Mouse (Mus musculus): Measurements from ENCODE around the gene Hmg20a. TPM values are rescaled to one million over a fixed set of nuclear protein-coding genes. Genes with fewer than 3 reads are reported as not detected.

Hmg20a gene
- polyA plus RNA-seq, 1 experiment = 62.3 TPM

DNA sequence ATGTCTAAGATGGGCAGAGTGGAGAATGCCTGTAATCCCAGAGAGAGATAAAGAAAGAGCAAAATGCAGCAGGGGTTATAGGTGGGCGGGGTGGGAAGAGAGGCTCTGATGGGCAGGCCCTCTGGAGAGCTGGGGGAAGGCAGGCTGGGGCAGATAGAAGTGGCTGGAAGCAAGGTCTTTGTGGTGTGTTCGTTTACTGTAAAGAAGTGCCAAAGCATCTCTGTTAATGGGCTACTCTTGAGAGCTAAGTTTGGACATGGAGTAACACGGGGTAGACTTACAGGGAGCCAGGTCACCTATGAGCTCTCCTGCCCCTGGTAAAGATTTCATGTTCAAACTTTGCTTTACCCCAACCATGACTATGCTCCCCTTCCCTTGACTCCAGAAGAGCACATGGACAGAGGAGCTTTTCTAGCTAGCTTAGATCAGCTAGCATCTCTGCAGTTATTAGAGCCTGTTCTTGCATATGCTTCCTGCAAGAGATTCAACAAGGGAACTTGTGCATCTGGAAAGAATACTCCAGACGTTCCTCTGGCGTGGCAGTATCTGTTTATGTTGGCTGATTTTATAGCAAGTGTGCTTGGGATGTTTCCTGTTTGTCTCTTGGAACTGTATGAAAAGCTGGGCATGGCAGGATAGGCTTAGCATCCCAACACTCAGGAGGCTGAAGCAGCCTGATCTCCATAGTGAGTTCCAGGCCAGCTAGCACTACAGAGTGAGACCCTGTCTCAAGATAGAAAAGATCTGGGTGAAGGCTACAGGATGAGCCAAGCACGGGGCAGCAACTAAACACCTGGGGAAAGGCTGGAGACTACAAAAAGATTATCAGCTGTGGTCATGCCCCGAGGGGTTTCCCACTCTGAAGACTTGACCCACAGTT lies 85.5 kb downstream of the Hmg20a start:
- WGBS = 88% methylated on average over 7 of the region's 7 CpGs
- Histone ChIP-seq H3K36me3 (ENCODE audit: control insufficient read depth, insufficient read depth, low read length) (no peaks in the 10 kb centered on the region), H3K4me3 (ENCODE audit: control insufficient read depth, insufficient read depth, low read length) (no peak overlapping the region), H3K27ac (ENCODE audit: control insufficient read depth, insufficient read depth, low read length) (no peak overlapping the region), H3K4me1 (replicated peaks; ENCODE audit: control insufficient read depth, insufficient read depth, low read length) (peaks cover 9% of the 10 kb centered on the region), H3K27me3 (ENCODE audit: control insufficient read depth, insufficient read depth, low read length) (no peaks in the 10 kb centered on the region)
- no peak for DNase-seq
- TF ChIP-seq CTCF (IDR thresholded peaks at IDR 0.05; ENCODE audit: borderline replicate concordance, control insufficient read depth, extremely low read depth, insufficient read depth, low read length, poor library complexity) = no peak
- no peak for TF ChIP-seq POLR2A (IDR thresholded peaks at IDR 0.05; ENCODE audit: control insufficient read depth, extremely low read depth, insufficient read depth, low read length, poor library complexity)

DNA sequence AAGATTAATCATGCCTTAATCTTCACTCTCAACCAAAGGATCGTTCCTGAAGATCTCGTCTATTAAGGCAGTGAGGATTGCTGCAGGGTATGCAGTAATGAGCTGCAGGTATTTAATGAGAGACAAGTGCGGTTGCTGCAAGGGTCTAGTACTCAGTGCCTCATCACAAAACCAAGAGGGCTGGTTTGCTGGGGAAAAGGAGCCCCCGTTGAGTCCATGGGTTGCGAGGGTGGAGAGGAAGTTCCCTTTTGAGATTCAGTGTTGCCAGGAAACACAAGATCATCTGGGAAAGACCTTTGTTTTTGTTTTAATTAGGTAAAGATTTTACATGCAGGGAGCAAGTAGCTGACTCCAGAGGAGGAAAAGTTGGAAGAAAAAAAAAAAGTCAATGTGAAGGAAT lies 86.1 kb downstream of the Hmg20a start:
- DNase-seq = no peak
- Histone ChIP-seq H3K27me3 (ENCODE audit: control insufficient read depth, insufficient read depth, low read length) (no peaks in the 10 kb centered on the region), H3K36me3 (ENCODE audit: control insufficient read depth, insufficient read depth, low read length) (no peaks in the 10 kb centered on the region), H3K4me1 (replicated peaks; ENCODE audit: control insufficient read depth, insufficient read depth, low read length) (peaks cover 15% of the 10 kb centered on the region), H3K27ac (ENCODE audit: control insufficient read depth, insufficient read depth, low read length) (no peak overlapping the region), H3K4me3 (ENCODE audit: control insufficient read depth, insufficient read depth, low read length) (no peak overlapping the region)
- 84% methylated on average over 5 of the region's 5 CpGs for WGBS
- TF ChIP-seq POLR2A (IDR thresholded peaks at IDR 0.05; ENCODE audit: control insufficient read depth, extremely low read depth, insufficient read depth, low read length, poor library complexity) (no peak), CTCF (IDR thresholded peaks at IDR 0.05; ENCODE audit: borderline replicate concordance, control insufficient read depth, extremely low read depth, insufficient read depth, low read length, poor library complexity) (no peak)

DNA sequence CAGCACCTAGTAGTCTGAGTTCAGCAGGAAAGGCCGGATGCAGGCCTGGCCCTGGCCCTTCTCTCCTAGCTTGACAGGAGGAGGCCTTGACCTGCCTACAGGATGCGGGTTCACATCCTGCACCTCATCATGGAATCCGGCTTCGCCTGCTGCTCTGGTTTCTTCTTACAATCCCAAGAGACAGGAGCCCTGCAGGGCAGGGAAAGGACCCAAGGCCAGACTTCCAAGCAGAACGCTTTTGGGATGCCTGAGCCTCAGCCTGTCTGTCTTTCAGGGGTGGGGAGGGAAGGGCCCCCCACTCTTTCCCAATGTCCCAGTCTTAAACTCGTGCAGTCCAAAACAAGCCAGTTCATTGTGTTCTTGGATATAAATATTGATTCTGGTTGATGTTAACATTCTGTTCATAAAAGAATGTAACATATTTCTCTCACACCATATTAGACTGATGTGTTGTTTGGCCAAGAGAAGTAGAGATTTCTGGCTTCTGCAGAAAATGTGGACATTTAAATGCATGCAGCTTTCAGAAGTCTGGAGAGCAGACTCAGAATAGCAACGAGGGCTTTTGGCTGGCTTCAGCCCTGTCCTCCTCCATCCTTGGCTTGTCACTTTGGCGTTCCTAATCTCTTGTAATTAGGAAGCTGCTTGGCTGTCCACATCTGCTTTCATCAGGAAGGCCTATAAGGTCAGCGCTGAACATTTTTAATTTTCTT lies 86.8 kb downstream of the Hmg20a start:
- no peaks in the 10 kb centered on the region for H3K36me3 ChIP-seq (ENCODE audit: control insufficient read depth, insufficient read depth, low read length)
- H3K4me1 ChIP-seq (replicated peaks; ENCODE audit: control insufficient read depth, insufficient read depth, low read length) = peaks cover 15% of the 10 kb centered on the region
- H3K27me3 ChIP-seq (ENCODE audit: control insufficient read depth, insufficient read depth, low read length) = no peaks in the 10 kb centered on the region
- no peak for DNase-seq
- TF ChIP-seq CTCF (IDR thresholded peaks at IDR 0.05; ENCODE audit: borderline replicate concordance, control insufficient read depth, extremely low read depth, insufficient read depth, low read length, poor library complexity) (no peak), POLR2A (IDR thresholded peaks at IDR 0.05; ENCODE audit: control insufficient read depth, extremely low read depth, insufficient read depth, low read length, poor library complexity) (no peak)
- H3K27ac ChIP-seq (ENCODE audit: control insufficient read depth, insufficient read depth, low read length) = no peak overlapping the region
- no peak overlapping the region for H3K4me3 ChIP-seq (ENCODE audit: control insufficient read depth, insufficient read depth, low read length)
- WGBS = 82% methylated on average over 9 of the region's 9 CpGs

DNA sequence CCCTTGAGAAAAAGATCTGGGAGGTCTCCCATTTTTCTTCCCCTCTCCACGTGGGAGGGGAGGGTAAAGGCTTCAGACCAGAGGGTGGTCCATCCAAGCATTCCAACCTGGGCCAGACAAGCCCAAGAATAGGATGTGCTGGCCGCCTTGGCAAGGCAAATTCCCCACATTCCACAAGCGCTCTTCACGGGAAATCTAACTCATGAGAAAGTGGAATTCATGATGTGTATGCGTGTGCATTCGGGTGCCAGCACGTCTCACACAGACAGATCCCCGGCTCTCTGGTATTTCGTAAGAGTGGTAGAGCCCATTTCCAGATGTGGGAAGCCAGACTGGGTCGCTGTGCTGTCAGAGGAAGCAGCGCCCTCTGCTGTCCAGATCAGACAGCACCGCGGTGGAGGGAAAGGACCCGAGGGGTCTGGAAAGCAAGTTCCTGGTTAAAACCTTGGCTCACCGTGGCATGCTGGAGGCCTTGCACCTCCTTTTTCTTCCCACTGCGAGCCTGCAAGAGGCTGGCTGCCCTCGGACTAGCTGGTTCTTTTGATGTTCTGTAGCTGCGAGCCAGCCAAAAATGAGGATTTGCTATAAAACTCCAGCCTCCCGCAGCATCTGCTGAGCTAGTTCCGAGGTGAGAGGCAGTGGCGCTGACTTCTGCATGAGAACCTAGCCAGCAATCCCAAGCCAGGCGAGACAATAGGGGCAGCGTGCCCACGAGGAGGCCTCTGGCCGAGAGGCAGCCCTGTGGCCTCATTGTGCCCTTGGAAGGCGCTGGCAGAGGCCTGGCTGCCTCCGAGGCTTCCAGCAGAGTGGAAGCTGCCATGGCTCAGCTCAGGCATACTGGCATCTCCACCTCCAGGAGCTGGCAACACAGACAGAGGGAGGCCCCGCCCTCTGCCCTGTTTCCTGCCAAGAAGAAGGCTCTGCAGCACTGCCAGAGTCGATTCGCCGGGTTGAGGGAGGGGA lies 87.7 kb downstream of the Hmg20a start:
- Histone ChIP-seq H3K36me3 (ENCODE audit: control insufficient read depth, insufficient read depth, low read length) (no peaks in the 10 kb centered on the region), H3K4me3 (ENCODE audit: control insufficient read depth, insufficient read depth, low read length) (peak overlapping the region; percentile 64), H3K27ac (ENCODE audit: control insufficient read depth, insufficient read depth, low read length) (peak overlapping the region; percentile 83), H3K27me3 (ENCODE audit: control insufficient read depth, insufficient read depth, low read length) (no peaks in the 10 kb centered on the region), H3K4me1 (replicated peaks; ENCODE audit: control insufficient read depth, insufficient read depth, low read length) (peaks cover 15% of the 10 kb centered on the region)
- DNase-seq = peak; percentile 93
- WGBS = 4% methylated on average over 31 of the region's 31 CpGs
- TF ChIP-seq POLR2A (IDR thresholded peaks at IDR 0.05; ENCODE audit: control insufficient read depth, extremely low read depth, insufficient read depth, low read length, poor library complexity) (0 out of 2 replicates have a peak, but pooled peaks have one; percentile 57), CTCF (IDR thresholded peaks at IDR 0.05; ENCODE audit: borderline replicate concordance, control insufficient read depth, extremely low read depth, insufficient read depth, low read length, poor library complexity) (peak; percentile 96)

DNA sequence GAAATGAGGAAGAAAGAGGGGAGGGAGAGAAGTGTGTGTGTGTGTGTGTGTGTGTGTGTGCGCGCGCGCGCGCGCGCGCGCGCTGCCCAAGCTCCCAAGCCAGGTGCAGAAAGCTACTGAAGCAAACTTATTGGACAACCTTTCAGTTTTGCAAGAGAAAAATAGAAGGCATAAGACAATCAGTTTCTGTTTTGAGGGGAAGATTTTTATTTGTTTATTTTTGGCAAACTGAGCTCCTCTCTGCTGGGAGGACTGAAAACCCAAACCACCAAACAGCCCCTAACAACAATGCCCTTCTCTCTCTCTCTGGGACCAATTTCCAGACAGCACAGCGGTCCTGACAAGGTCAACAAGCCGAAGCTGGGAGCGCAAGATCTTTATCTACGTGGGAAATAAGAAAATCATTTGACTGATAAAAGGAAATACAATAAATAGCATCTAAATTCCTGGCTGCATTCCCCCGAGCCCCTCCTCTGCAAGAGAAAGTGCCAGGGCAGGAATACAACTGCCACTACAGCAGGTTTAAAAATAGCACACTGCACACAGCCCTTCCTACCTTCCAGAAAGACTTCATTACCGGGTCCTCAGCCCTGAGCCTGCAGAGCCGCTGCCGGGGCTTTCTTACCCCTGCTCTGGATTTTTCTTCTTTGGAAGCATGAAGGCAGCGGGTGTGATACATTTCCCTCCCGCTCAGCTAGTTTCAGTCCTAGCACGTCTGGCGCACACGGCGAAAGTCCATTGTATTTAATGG lies 88.7 kb downstream of the Hmg20a start:
- Histone ChIP-seq H3K4me3 (ENCODE audit: control insufficient read depth, insufficient read depth, low read length) (peak overlapping the region; percentile 64), H3K4me1 (replicated peaks; ENCODE audit: control insufficient read depth, insufficient read depth, low read length) (peaks cover 15% of the 10 kb centered on the region), H3K27me3 (ENCODE audit: control insufficient read depth, insufficient read depth, low read length) (no peaks in the 10 kb centered on the region), H3K36me3 (ENCODE audit: control insufficient read depth, insufficient read depth, low read length) (no peaks in the 10 kb centered on the region), H3K27ac (ENCODE audit: control insufficient read depth, insufficient read depth, low read length) (peak overlapping the region; percentile 83)
- DNase-seq = peak; percentile 28
- WGBS = 1% methylated on average over 25 of the region's 25 CpGs
- no peak for TF ChIP-seq CTCF (IDR thresholded peaks at IDR 0.05; ENCODE audit: borderline replicate concordance, control insufficient read depth, extremely low read depth, insufficient read depth, low read length, poor library complexity)
- TF ChIP-seq POLR2A (IDR thresholded peaks at IDR 0.05; ENCODE audit: control insufficient read depth, extremely low read depth, insufficient read depth, low read length, poor library complexity) = no peak

Measured in thymus, adult 2 months (tissue).